Mouse (Mus musculus) hindbrain, embryonic 16.5 days (tissue): ENCODE measurements around the gene Ldlrap1. TPM values are rescaled to one million over a fixed set of nuclear protein-coding genes. Genes with fewer than 3 reads are reported as not detected.

Source experiments
- ATAC-seq: fragments of 200-750 bp; cut with Nextera tagmentation; 2 replicates; pipeline ENCODE4 v1.8.0; 2017; ENCODE audit warnings: moderate TSS enrichment, moderate library complexity
- H3K27ac ChIP-seq: fragments of 300-500 bp; sonication (generic); 2 replicates; pipeline ENCODE4 v1.5.1; 2014; ENCODE audit warnings: low read depth, mild to moderate bottlenecking, control low read depth, low read length, moderate library complexity
- H3K27me3 ChIP-seq: fragments of 300-500 bp; sonication (generic); replicated peaks from 2 replicates; pipeline ENCODE4 v1.6.1; 2014; ENCODE audit warnings: low read length; ENCODE audit not compliant: control insufficient read depth, insufficient read depth
- H3K36me3 ChIP-seq: fragments of 300-500 bp; sonication (generic); 2 replicates; pipeline ENCODE4 v1.6.1; 2014; ENCODE audit warnings: mild to moderate bottlenecking, low read length, moderate library complexity, mixed read lengths; ENCODE audit not compliant: control insufficient read depth, insufficient read depth
- H3K4me1 ChIP-seq: fragments of 300-500 bp; sonication (generic); 2 replicates; pipeline ENCODE4 v1.6.1; 2014; ENCODE audit warnings: low read depth, low read length; ENCODE audit not compliant: control insufficient read depth, insufficient read depth
- H3K4me2 ChIP-seq: fragments of 300-500 bp; sonication (generic); 2 replicates; pipeline ENCODE4 v1.6.1; 2014; ENCODE audit warnings: mild to moderate bottlenecking, low read length, control low read depth, moderate library complexity
- H3K4me3 ChIP-seq: fragments of 300-500 bp; sonication (generic); 2 replicates; pipeline ENCODE4 v1.5.1; 2014; ENCODE audit warnings: mild to moderate bottlenecking, low read length, control low read depth, moderate library complexity
- H3K9ac ChIP-seq: fragments of 300-500 bp; sonication (generic); 2 replicates; pipeline ENCODE4 v1.6.1; 2014; ENCODE audit warnings: low read depth, mild to moderate bottlenecking, control low read depth, low read length, moderate library complexity
- H3K9me3 ChIP-seq: fragments of 300-500 bp; sonication (generic); 2 replicates; pipeline ENCODE4 v1.6.1; 2014; ENCODE audit warnings: mild to moderate bottlenecking, low read length, moderate library complexity; ENCODE audit not compliant: control insufficient read depth
- WGBS: fragments of 180-500 bp; shearing (Covaris S2); extraction: QIAGEN DNeasy Blood & Tissue Kit; methylation state at CpG from one replicate; pipeline ENCODE4 v1.1.7; 2014; 5-methylcytosine and 5-hydroxymethylcytosine counted together
- polyA plus RNA-seq: library from polyadenylated mRNA; unstranded; fragments of >200 nt; fragmentation: Nextera tagmentation; extraction: Ambion mirVana; gene quantifications from 2 replicates; pipeline ENCODE4 v1.2.1, GENCODE M21; 2015

Gene Ldlrap1
- polyA plus RNA-seq, 1 experiment from 2014 or later, result 3.0 TPM

DNA sequence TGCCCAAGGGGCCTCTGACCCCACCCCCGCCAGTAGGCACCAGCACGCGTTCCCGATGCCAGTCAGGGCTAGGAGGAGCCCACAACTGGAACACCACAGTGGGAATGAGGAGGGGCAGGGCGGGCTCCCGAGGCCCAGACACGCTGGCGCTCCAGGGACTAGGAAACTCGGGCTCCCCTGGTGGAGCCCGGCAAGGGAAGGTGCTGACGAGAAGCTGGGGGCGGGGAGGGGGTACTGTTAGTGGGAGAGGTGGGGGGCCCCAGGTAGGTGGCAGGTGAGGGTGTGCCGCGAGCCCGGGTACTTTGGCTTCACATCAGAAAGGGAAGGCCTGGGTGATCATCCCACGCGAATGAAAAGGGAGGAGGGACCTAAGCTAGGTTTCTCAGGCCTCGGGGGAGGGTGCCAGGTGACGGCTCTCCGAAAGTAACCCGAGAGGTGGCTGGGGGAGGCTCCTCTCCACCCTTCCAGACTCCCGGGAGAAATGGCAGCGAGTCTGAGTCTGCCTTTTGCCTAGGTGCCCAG lies 859 bp downstream of the Ldlrap1 start:
- H3K27me3 ChIP-seq, result peaks cover 19% of the 10 kb centered on the region; the same call in 1 of the 2 replicates
- no peak overlapping the region for H3K27ac ChIP-seq
- peak overlapping the region; percentile 91 for H3K4me2 ChIP-seq
- peaks cover 15% of the 10 kb centered on the region for H3K4me1 ChIP-seq
- no peaks in the 10 kb centered on the region for H3K9me3 ChIP-seq
- peak overlapping the region; percentile 55 for H3K4me3 ChIP-seq
- ATAC-seq, result no peak
- H3K9ac ChIP-seq, result peak overlapping the region; percentile 61
- H3K36me3 ChIP-seq, result no peaks in the 10 kb centered on the region
- WGBS, result 4% methylated on average over 23 of the region's 23 CpGs

DNA sequence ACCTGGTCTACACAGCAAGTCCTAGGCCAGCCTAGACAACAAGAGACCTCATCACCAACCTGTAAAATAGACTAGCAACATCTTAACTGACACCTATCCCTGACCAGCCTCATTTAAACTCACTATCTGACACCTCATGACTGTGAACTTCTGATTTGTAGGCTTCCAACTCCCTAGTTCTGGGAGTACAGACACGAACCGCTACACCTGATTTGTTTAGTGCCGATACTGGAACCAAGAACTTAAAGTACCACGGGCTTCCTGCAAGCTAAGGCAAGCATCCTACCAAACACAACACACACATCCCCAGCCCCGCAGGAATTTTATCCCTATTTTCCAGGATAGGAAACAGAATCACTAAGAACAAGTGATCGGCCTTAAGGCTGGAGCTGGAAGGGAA lies 1.5 kb downstream of the Ldlrap1 start:
- peaks cover 15% of the 10 kb centered on the region for H3K4me1 ChIP-seq
- peaks cover 19% of the 10 kb centered on the region; the same call in 1 of the 2 replicates for H3K27me3 ChIP-seq
- ATAC-seq, result no peak
- no peak overlapping the region for H3K27ac ChIP-seq
- H3K9ac ChIP-seq, result no peak overlapping the region
- H3K4me2 ChIP-seq, result no peak overlapping the region
- no peak overlapping the region for H3K4me3 ChIP-seq
- no peaks in the 10 kb centered on the region for H3K9me3 ChIP-seq
- 82% methylated on average over 6 of the region's 6 CpGs for WGBS
- H3K36me3 ChIP-seq, result no peaks in the 10 kb centered on the region

DNA sequence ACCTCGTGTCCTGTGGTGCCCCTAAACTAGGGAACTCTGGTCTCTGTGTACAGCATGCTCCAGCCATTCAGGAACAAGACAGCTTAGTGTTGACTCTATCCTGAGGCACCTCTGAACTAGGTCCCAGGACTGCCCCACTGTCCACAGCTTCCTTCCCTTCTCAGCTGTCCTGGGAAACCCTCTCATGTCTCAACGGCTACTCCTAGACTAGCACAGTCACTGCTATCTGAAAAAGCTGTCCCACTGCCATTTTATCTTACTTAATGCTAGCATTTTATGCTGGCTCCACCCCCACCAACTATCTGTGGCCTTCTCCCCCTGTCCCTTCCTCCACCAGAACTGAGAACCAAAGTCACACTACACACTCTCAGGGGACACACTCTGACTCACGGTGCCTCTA lies 3.5 kb downstream of the Ldlrap1 start:
- no peak overlapping the region for H3K27ac ChIP-seq
- 85% methylated on average over 3 of the region's 3 CpGs for WGBS
- H3K4me2 ChIP-seq, result no peak overlapping the region
- no peak overlapping the region for H3K4me3 ChIP-seq
- no peak for ATAC-seq
- no peak overlapping the region for H3K9ac ChIP-seq
- peaks cover 15% of the 10 kb centered on the region for H3K4me1 ChIP-seq
- no peaks in the 10 kb centered on the region for H3K9me3 ChIP-seq
- no peaks in the 10 kb centered on the region for H3K36me3 ChIP-seq
- peaks cover 19% of the 10 kb centered on the region; the same call in 1 of the 2 replicates for H3K27me3 ChIP-seq

DNA sequence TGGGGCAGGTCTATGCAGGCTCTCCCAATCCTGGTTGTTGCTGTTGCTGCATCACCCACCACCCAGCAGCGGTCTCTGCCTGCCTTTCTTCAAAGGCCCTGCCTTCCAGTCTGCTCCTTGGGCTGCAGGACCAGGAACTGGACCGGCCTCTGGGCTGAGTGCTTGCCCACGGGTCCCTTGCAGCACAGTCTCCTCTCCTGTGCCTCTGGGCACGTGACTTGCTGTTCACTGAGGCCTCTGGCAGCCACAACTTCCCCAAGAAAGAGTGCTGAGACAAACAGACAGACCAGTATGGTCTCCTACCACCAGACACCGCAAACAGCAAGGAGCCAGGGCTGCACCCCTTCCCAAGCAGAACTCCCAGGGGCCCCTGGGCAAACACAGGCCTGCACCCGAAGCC lies 5.5 kb downstream of the Ldlrap1 start:
- Histone ChIP-seq H3K9me3 (no peaks in the 10 kb centered on the region), H3K4me2 (no peak overlapping the region), H3K4me1 (peaks cover 6% of the 10 kb centered on the region), H3K36me3 (no peaks in the 10 kb centered on the region), H3K27me3 (peaks cover 8% of the 10 kb centered on the region; the same call in 1 of the 2 replicates), H3K9ac (no peak overlapping the region), H3K27ac (no peak overlapping the region), H3K4me3 (no peak overlapping the region)
- 79% methylated on average over 6 of the region's 6 CpGs for WGBS
- ATAC-seq, result no peak

DNA sequence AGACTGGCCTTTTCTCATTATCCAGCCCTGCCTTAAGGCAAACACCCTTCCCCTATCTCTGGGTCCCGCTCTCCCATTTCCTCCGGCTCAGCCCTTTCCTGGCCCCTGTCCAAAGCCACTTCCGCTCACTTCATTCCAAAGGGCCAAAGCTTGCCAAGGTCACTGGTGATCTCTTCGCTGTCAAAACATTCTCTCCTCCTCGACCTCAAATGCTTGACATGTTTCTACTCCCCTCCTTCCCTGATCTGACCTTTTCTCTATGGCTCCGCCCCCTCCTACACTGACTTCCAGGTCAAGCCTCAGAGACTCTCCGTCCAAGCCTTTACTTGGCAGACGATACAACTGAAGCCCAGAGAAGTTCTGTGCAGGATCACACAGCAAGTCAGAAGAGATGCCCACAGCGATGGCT lies 7.0 kb downstream of the Ldlrap1 start:
- WGBS, result 53% methylated on average over 9 of the region's 9 CpGs

DNA sequence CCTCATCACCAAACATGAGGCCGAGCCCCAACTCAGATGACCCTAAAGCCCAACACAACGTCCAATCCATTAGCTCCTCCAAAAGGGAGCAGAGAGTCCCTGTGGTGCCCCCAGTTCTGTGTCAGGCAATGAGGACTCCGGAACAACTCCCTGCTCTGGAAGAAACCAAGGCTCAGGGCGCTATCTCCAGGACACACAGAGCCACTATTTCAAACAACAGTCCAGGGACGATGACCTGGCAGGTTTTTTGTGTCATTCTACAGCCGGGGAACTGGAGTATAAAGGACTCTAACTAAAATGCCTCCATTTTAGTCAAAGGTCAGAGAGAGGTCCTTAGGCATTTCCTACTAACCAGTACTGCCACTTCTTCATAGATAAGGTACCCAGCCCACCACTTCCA lies 7.5 kb downstream of the Ldlrap1 start:
- Histone ChIP-seq H3K4me1 (no peaks in the 10 kb centered on the region), H3K27ac (no peak overlapping the region), H3K9ac (no peak overlapping the region), H3K27me3 (no peaks in the 10 kb centered on the region), H3K36me3 (no peaks in the 10 kb centered on the region), H3K9me3 (no peaks in the 10 kb centered on the region), H3K4me2 (no peak overlapping the region), H3K4me3 (no peak overlapping the region)
- no peak for ATAC-seq
- 77% methylated on average over 6 of the region's 6 CpGs for WGBS

More for the DNA sequence above, 7.0 kb downstream of the Ldlrap1 start:
- no peak for ATAC-seq
- Histone ChIP-seq H3K9ac (no peak overlapping the region), H3K27ac (no peak overlapping the region), H3K4me2 (no peak overlapping the region), H3K4me3 (no peak overlapping the region), H3K27me3 (0 out of 2 replicates have a peak, but pooled peaks cover 2% of the 10 kb centered on the region), H3K4me1 (no peaks in the 10 kb centered on the region), H3K9me3 (no peaks in the 10 kb centered on the region), H3K36me3 (no peaks in the 10 kb centered on the region)

DNA sequence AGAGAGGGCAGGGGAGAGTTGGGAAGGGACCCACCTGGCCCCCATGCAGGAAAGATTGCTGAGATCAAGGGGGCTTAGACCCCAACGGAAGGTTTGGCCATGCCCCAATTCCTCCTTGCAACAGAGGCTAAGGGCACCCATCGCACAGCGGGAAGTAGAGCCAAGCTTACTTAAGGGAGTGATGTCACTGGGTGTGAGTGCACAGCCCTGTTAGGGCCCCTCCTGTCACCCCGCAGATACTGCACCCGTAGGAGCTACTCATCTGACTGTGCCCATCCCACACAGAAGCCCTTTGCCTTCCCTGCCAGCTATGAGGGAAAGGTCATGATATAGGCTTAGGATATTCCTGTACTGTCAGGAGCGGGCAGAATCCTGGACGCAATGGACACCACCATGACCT lies 8.3 kb downstream of the Ldlrap1 start:
- no peak for ATAC-seq
- Histone ChIP-seq H3K4me3 (no peak overlapping the region), H3K36me3 (no peaks in the 10 kb centered on the region), H3K9ac (no peak overlapping the region), H3K9me3 (no peaks in the 10 kb centered on the region), H3K4me1 (no peaks in the 10 kb centered on the region), H3K4me2 (no peak overlapping the region), H3K27ac (no peak overlapping the region), H3K27me3 (no peaks in the 10 kb centered on the region)
- 93% methylated on average over 7 of the region's 7 CpGs for WGBS

DNA sequence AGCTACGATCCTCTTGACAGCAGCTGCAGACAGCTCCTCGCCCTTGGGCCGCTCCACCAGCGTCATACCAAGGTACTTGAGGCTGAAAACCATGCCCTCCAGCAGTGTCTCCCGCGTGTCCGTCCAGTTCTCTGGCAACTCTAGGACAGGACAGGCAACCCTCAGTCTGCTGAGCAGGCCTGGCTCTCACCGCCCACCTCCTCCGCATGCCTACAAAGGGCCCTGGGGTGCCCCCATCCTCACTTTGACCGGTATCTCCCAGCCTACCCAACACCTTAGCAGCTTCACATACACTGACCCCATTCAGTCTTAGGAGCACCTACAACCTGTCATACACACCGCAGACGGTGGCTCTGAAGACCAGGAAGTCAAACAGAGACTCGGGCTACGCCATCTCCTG lies 8.9 kb downstream of the Ldlrap1 start:
- Histone ChIP-seq H3K27me3 (no peaks in the 10 kb centered on the region), H3K4me2 (no peak overlapping the region), H3K36me3 (no peaks in the 10 kb centered on the region), H3K9ac (no peak overlapping the region), H3K9me3 (no peaks in the 10 kb centered on the region), H3K27ac (no peak overlapping the region), H3K4me1 (peaks cover 2% of the 10 kb centered on the region), H3K4me3 (no peak overlapping the region)
- ATAC-seq, result no peak
- 97% methylated on average over 14 of the region's 14 CpGs for WGBS

DNA sequence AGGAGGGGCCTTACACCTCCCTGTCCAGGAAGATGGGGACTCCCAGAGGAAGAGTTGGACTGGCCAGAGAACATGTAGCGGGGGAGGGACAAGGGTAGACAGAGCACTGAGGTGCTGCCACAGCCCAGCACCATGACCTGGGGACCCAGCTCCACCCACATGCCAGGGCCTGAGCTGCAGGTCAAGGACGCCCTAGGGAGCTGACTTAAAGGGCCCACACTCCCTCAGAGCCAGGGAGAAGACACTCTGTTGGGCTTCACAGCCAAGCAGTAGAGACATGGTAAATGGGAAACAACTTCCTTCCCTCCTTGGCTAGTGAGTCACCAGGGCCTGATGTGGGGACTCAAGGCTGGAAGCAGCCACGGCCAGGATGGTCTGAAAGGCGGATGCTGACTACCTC lies 9.5 kb downstream of the Ldlrap1 start:
- no peak overlapping the region for H3K27ac ChIP-seq
- no peak overlapping the region for H3K4me2 ChIP-seq
- WGBS, result 90% methylated on average over 4 of the region's 4 CpGs
- no peak for ATAC-seq
- H3K9me3 ChIP-seq, result no peaks in the 10 kb centered on the region
- peaks cover 2% of the 10 kb centered on the region for H3K4me1 ChIP-seq
- H3K4me3 ChIP-seq, result no peak overlapping the region
- H3K27me3 ChIP-seq, result no peaks in the 10 kb centered on the region
- no peak overlapping the region for H3K9ac ChIP-seq
- no peaks in the 10 kb centered on the region for H3K36me3 ChIP-seq

DNA sequence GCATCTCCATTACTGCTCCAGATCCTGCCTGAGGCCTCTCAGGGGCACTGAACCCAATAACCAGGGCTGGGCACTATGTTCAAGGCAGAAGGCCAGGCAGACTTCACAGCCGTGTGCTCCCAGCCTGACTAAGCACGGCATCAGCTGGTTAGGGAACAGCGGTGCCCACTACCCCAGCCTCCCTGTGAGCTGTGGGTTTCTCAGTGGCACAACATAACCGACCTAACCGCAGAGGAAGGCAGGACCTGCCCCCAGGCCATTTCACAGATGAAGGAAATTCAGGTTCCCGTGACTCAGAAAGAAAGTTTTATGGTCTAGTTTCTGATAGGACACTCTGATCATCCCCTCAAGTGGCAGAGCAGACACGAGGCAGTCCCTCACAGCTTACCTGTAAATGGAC lies 10.9 kb downstream of the Ldlrap1 start:
- no peak overlapping the region for H3K27ac ChIP-seq
- H3K4me3 ChIP-seq, result no peak overlapping the region
- H3K4me2 ChIP-seq, result no peak overlapping the region
- no peak for ATAC-seq
- no peak overlapping the region for H3K9ac ChIP-seq
- H3K36me3 ChIP-seq, result no peaks in the 10 kb centered on the region
- H3K4me1 ChIP-seq, result peaks cover 2% of the 10 kb centered on the region
- H3K27me3 ChIP-seq, result no peaks in the 10 kb centered on the region
- 75% methylated on average over 7 of the region's 7 CpGs for WGBS
- no peaks in the 10 kb centered on the region for H3K9me3 ChIP-seq
